Mouse (Mus musculus) MEL (cell line): ENCODE results near the gene Dnajc9. TPM values are rescaled to one million over a fixed set of nuclear protein-coding genes. Genes with fewer than 3 reads are reported as not detected.

Experiments used
- DNase-seq: peaks from one replicate; pipeline ENCODE4 v3.0.0; 2011; ENCODE audit warnings: low read depth, low spot score
- H3K27ac ChIP-seq: 2 replicates; pipeline ENCODE4 v1.5.1; 2012; ENCODE audit warnings: low read depth, mild to moderate bottlenecking, control low read depth, low read length, moderate library complexity; ENCODE audit not compliant: control insufficient read depth
- H3K27me3 ChIP-seq, 2 experiments: fragments of 150-350 bp in 1 of 2; sonication (generic) in 1 of 2; 2 replicates each; pipeline ENCODE4 v1.6.1; 2012; ENCODE audit warnings: low read length in 2 of 2, mild to moderate bottlenecking in 2 of 2, improper control_type of control experiment in 1 of 2, moderate library complexity in 1 of 2; ENCODE audit not compliant: insufficient read depth in 2 of 2, control insufficient read depth in 1 of 2
- H3K36me3 ChIP-seq, 2 experiments: 2 replicates each; pipeline ENCODE4 v1.6.1; 2012 to 2014; ENCODE audit warnings: low read length in 2 of 2, improper control_type of control experiment in 1 of 2, inconsistent platforms in 1 of 2, mild to moderate bottlenecking in 1 of 2; ENCODE audit not compliant: insufficient read depth in 2 of 2, control insufficient read depth in 1 of 2
- H3K4me1 ChIP-seq, 2 experiments: fragments of 150-350 bp in 1 of 2; sonication (generic) in 1 of 2; 2 replicates each; pipeline ENCODE4 v1.6.1; 2012; ENCODE audit warnings: low read length in 2 of 2, improper control_type of control experiment in 1 of 2, mild to moderate bottlenecking in 1 of 2; ENCODE audit not compliant: insufficient read depth in 2 of 2, control insufficient read depth in 1 of 2
- H3K4me3 ChIP-seq, 2 experiments: fragments of 150-350 bp in 1 of 2; sonication (generic) in 1 of 2; 2 replicates each; pipeline ENCODE4 v1.5.1; 2012; ENCODE audit warnings: low read depth in 2 of 2, low read length in 2 of 2, mild to moderate bottlenecking in 2 of 2, moderate library complexity in 2 of 2, control low read depth in 1 of 2, improper control_type of control experiment in 1 of 2; ENCODE audit not compliant: control insufficient read depth in 1 of 2, insufficient read depth in 1 of 2
- H3K79me2 ChIP-seq: 2 replicates; pipeline ENCODE4 v1.6.1; 2012; ENCODE audit warnings: mild to moderate bottlenecking, low read length, moderate library complexity; ENCODE audit not compliant: control insufficient read depth, poor library complexity, insufficient read depth
- H3K9ac ChIP-seq: 2 replicates; pipeline ENCODE4 v1.6.1; 2012; ENCODE audit warnings: low read depth, mild to moderate bottlenecking, control low read depth, low read length, moderate library complexity; ENCODE audit not compliant: control insufficient read depth, poor library complexity, severe bottlenecking
- H3K9me3 ChIP-seq: fragments of 150-350 bp; sonication (generic); replicated peaks from 2 replicates; pipeline ENCODE4 v1.6.1; 2012; ENCODE audit warnings: mild to moderate bottlenecking, low read length, improper control_type of control experiment, moderate library complexity; ENCODE audit not compliant: insufficient read depth
- CTCF ChIP-seq, 3 experiments: IDR thresholded peaks in 2 of 3; conservative IDR thresholded peaks in 1 of 3; 2 replicates each; pipeline ENCODE4 v1.5.1; 2011 to 2012; ENCODE audit warnings: low read length in 3 of 3, low read depth in 2 of 3, mild to moderate bottlenecking in 2 of 3, improper control_type of control experiment in 1 of 3, inconsistent platforms in 1 of 3, mixed read lengths in 1 of 3, moderate library complexity in 1 of 3; ENCODE audit not compliant: control insufficient read depth in 1 of 3, insufficient read depth in 1 of 3, poor library complexity in 1 of 3, severe bottlenecking in 1 of 3
- E2F4 ChIP-seq: IDR thresholded peaks from 2 replicates; pipeline ENCODE4 v1.6.1; 2011; ENCODE audit warnings: low read depth, low read length, improper control_type of control experiment, borderline replicate concordance
- ELF1 ChIP-seq: IDR thresholded peaks from 2 replicates; pipeline ENCODE4 v1.6.1; 2014; ENCODE audit warnings: low read depth, mild to moderate bottlenecking, inconsistent platforms, low read length, improper control_type of control experiment, moderate library complexity
- EP300 ChIP-seq, 2 experiments: IDR thresholded peaks; 2 replicates each; pipeline ENCODE4 v1.6.1; 2011; ENCODE audit warnings: improper control_type of control experiment in 2 of 2, low read length in 2 of 2, low read depth in 1 of 2, mild to moderate bottlenecking in 1 of 2
- GABPA ChIP-seq: IDR thresholded peaks from 2 replicates; pipeline ENCODE4 v1.6.1; 2012; ENCODE audit warnings: low read depth, mild to moderate bottlenecking, inconsistent platforms, low read length, improper control_type of control experiment, moderate library complexity
- GATA1 ChIP-seq: IDR thresholded peaks from 2 replicates; pipeline ENCODE4 v1.6.1; 2011; ENCODE audit warnings: low read depth, low read length, improper control_type of control experiment
- KAT2A ChIP-seq: conservative IDR thresholded peaks from 2 replicates; pipeline ENCODE4 v1.6.1; 2012; ENCODE audit warnings: low read depth, low read length, improper control_type of control experiment, inconsistent platforms
- MAX ChIP-seq: IDR thresholded peaks from 2 replicates; pipeline ENCODE4 v1.6.1; 2011; ENCODE audit warnings: low read length, improper control_type of control experiment
- MYB ChIP-seq: IDR thresholded peaks from 2 replicates; pipeline ENCODE4 v1.6.1; 2011; ENCODE audit warnings: mild to moderate bottlenecking, low read depth, low read length, improper control_type of control experiment
- MYC ChIP-seq: IDR thresholded peaks from 2 replicates; pipeline ENCODE4 v1.6.1; 2011; ENCODE audit warnings: low read depth, mild to moderate bottlenecking, low read length, improper control_type of control experiment, moderate library complexity
- NELFE ChIP-seq: IDR thresholded peaks from 2 replicates; pipeline ENCODE4 v1.6.1; 2011; ENCODE audit warnings: low read depth, low read length, improper control_type of control experiment
- POLR2A ChIP-seq, 2 experiments: IDR thresholded peaks; 2 replicates each; pipeline ENCODE4 v1.6.1; 2011 to 2012; ENCODE audit warnings: low read length in 2 of 2, mild to moderate bottlenecking in 2 of 2, control low read depth in 1 of 2, improper control_type of control experiment in 1 of 2, low read depth in 1 of 2, moderate library complexity in 1 of 2; ENCODE audit not compliant: control insufficient read depth in 1 of 2, insufficient read depth in 1 of 2, poor library complexity in 1 of 2
- POLR2AphosphoS2 ChIP-seq: IDR thresholded peaks from 2 replicates; pipeline ENCODE4 v1.6.1; 2011; ENCODE audit warnings: low read length, improper control_type of control experiment
- RCOR1 ChIP-seq: IDR thresholded peaks from 2 replicates; pipeline ENCODE4 v1.6.1; 2012; ENCODE audit warnings: low read depth, mild to moderate bottlenecking, inconsistent platforms, low read length, improper control_type of control experiment
- SIN3A ChIP-seq: IDR thresholded peaks from 2 replicates; pipeline ENCODE4 v1.6.1; 2012; ENCODE audit warnings: low read length, improper control_type of control experiment, inconsistent platforms
- TBP ChIP-seq: IDR thresholded peaks from 2 replicates; pipeline ENCODE4 v1.8.0; 2011; ENCODE audit warnings: low read depth, low read length, improper control_type of control experiment
- UBTF ChIP-seq: IDR thresholded peaks from 2 replicates; pipeline ENCODE4 v1.6.1; 2012; ENCODE audit warnings: low read depth, mild to moderate bottlenecking, inconsistent platforms, low read length, improper control_type of control experiment, moderate library complexity, borderline replicate concordance; ENCODE audit not compliant: insufficient read depth
- USF1 ChIP-seq: IDR thresholded peaks from 2 replicates; pipeline ENCODE4 v1.6.1; 2014; ENCODE audit warnings: low read depth, mild to moderate bottlenecking, inconsistent platforms, low read length, improper control_type of control experiment, moderate library complexity
- USF2 ChIP-seq, 2 experiments: IDR thresholded peaks; 2 replicates each; pipeline ENCODE4 v1.6.1; 2011 to 2012; ENCODE audit warnings: improper control_type of control experiment in 2 of 2, low read length in 2 of 2, borderline replicate concordance in 1 of 2, inconsistent platforms in 1 of 2, low read depth in 1 of 2, mild to moderate bottlenecking in 1 of 2; ENCODE audit not compliant: insufficient read depth in 1 of 2
- ZKSCAN1 ChIP-seq: IDR thresholded peaks from 2 replicates; pipeline ENCODE4 v1.6.1; 2012; ENCODE audit warnings: low read depth, mild to moderate bottlenecking, inconsistent platforms, low read length, improper control_type of control experiment, moderate library complexity
- ZMIZ1 ChIP-seq: IDR thresholded peaks from 2 replicates; pipeline ENCODE4 v1.6.1; 2012; ENCODE audit warnings: low read depth, mild to moderate bottlenecking, inconsistent platforms, low read length, improper control_type of control experiment, moderate library complexity
- ZNF384 ChIP-seq: IDR thresholded peaks from 2 replicates; pipeline ENCODE4 v1.6.1; 2012; ENCODE audit warnings: low read depth, mild to moderate bottlenecking, inconsistent platforms, low read length, improper control_type of control experiment
- polyA plus RNA-seq, 2 experiments: library from polyadenylated mRNA; stranded (reverse) in 1 of 2; unstranded in 1 of 2; fragments of >175 nt in 1 of 2; fragments of >200 nt in 1 of 2; gene quantifications; 2 replicates each; pipeline versions ENCODE4 v1.2.1 to v1.2.4; 2012; ENCODE audit warnings: low replicate concordance in 2 of 2, low read depth in 1 of 2; ENCODE audit not compliant: insufficient read length in 2 of 2, insufficient read depth in 1 of 2, missing spikeins in 1 of 2
- total RNA-seq: library from RNA; depleted of rRNA; stranded (reverse); fragments of 300-350 nt; gene quantifications from 2 replicates; pipeline ENCODE4 v1.2.3, GENCODE M21; 2012

Gene Dnajc9
- total and polyA plus RNA-seq, 3 experiments = 114 to 385 (median 138) TPM

DNA sequence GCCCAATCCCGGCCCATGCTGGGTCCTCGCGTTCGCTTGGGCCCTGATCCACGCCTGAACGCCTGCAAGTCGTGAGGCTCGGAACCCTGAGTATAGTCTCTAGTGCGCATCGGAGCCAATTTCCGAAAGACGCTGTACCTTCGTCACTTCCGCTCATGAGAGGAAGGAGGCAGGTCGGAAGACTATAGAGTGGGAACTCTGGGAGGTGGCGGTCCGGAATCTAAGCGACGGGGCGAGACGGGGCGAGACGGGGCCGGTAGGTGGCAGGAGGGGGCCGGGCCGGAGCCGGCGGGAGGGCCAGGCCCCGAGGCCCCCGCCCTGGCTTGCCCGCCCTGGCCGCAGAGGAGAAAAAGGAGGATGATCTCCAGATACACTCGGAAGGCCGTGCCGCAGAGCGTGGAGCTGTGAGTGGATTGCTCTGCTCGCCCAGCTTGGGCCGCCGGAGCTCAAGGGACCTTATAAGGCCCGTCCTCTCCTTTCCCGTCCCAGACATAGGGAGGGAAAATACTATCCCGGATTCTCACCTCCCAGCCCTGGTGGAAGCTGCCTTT is 40.6 kb downstream of the Dnajc9 start, which contains the start of the genes Ecd and Fam149b (continued):
- TF ChIP-seq GABPA (no peak), TBP (peak; percentile 95), CTCF (IDR thresholded peaks at IDR 0.05 in 2 of 3, conservative IDR thresholded peaks at IDR 0.05 in 1 of 3; ENCODE audit: control insufficient read depth in 1 of 3, insufficient read depth in 1 of 3, low read depth in 2 of 3, low read length in 3 of 3, poor library complexity in 1 of 3, severe bottlenecking in 1 of 3) (peak in 2 of 3 experiments; percentile 53 to 61; a peak in 4 of 6 replicates), RCOR1 (peak; percentile 70), E2F4 (peak; percentile 55; the same call in 1 of the 2 replicates), ELF1 (peak; percentile 84), MYB (no peak), POLR2AphosphoS2 (peak; percentile 77), ZMIZ1 (peak; percentile 84; the same call in 1 of the 2 replicates), SIN3A (peak; percentile 98), USF2 (IDR thresholded peaks at IDR 0.05; ENCODE audit: borderline replicate concordance in 1 of 2, insufficient read depth in 1 of 2, low read depth in 1 of 2, low read length in 2 of 2) (no peak), GATA1 (no peak)

DNA sequence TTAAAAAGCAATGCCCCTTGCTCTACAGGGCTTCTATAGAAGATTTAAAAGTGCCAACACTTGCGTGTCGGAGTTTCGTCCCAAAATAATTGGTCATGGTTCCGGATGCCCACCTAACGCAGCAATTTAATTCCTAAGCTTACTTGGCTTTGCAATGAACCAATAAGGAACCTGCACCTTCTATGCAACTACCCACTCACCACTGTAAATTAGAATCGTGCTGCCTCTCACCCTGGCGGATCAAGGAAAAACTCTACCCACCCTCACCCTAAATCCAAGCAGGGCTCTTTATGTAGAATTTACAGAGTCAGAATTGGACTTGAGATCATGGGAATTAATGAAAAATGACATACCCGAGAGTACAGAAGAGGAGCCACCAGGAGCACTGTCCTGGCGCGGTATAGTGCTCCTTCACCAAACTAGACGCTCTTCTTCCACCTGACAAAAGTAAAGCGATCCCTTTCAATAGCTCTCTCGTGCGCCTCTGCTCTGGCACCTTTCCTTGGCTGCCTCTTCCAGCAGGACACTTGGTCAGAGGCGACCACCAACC is 41.2 kb downstream of the Dnajc9 start:
- Histone ChIP-seq H3K36me3 (peaks cover 1 to 13% of the 10 kb centered on the region in 2 experiments; a peak in 2 of 4 replicates), H3K9me3 (no peaks in the 10 kb centered on the region), H3K27ac (peak overlapping the region; percentile 83), H3K27me3 (no peaks in the 10 kb centered on the region), H3K4me3 (peak overlapping the region; percentile 95 to 99), H3K4me1 (peaks cover 2 to 6% of the 10 kb centered on the region in 2 experiments; a peak in 3 of 4 replicates), H3K79me2 (peaks cover 31% of the 10 kb centered on the region), H3K9ac (peak overlapping the region; percentile 96)
- DNase-seq = no peak
- TF ChIP-seq POLR2A (IDR thresholded peaks at IDR 0.05; ENCODE audit: control insufficient read depth in 1 of 2, insufficient read depth in 1 of 2, low read depth in 1 of 2, low read length in 2 of 2, poor library complexity in 1 of 2) = peak in 1 of 2 experiments; percentile 91; a peak in 2 of 4 replicates
- no peak for TF ChIP-seq UBTF

DNA sequence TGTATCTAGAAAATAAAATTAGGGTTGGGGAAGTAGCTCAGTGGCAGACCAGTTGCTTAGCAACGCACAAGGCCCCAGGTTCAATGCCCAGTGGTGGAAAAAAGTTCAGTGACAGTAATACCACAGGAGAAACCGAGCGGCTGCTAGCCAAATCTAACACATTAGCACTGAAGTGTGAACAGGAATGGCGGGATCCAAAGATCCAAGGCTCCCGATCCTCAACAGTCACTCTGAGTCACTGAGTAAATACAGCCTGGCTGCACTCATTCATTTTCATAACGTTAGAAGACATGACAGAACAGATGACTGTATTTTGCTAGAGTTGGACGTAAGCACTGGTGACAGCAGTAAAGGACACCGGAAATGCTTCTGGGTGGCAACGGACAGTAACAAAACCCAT is 42.8 kb downstream of the Dnajc9 start:
- H3K4me1 ChIP-seq = peaks cover 2 to 6% of the 10 kb centered on the region in 2 experiments; a peak in 3 of 4 replicates
- H3K9me3 ChIP-seq = no peaks in the 10 kb centered on the region
- no peak for DNase-seq
- peaks cover 31% of the 10 kb centered on the region for H3K79me2 ChIP-seq
- H3K4me3 ChIP-seq = no peak overlapping the region
- H3K27me3 ChIP-seq = no peaks in the 10 kb centered on the region
- TF ChIP-seq ZNF384 (no peak), MYC (no peak), EP300 (IDR thresholded peaks at IDR 0.05; ENCODE audit: low read depth in 1 of 2, low read length in 2 of 2) (no peak), ZMIZ1 (no peak), USF2 (IDR thresholded peaks at IDR 0.05; ENCODE audit: borderline replicate concordance in 1 of 2, insufficient read depth in 1 of 2, low read depth in 1 of 2, low read length in 2 of 2) (no peak), CTCF (IDR thresholded peaks at IDR 0.05 in 2 of 3, conservative IDR thresholded peaks at IDR 0.05 in 1 of 3; ENCODE audit: control insufficient read depth in 1 of 3, insufficient read depth in 1 of 3, low read depth in 2 of 3, low read length in 3 of 3, poor library complexity in 1 of 3, severe bottlenecking in 1 of 3) (no peak), NELFE (no peak), KAT2A (no peak), E2F4 (no peak), GABPA (no peak), ZKSCAN1 (no peak), POLR2AphosphoS2 (no peak), MAX (no peak), USF1 (no peak), ELF1 (no peak)
- H3K27ac ChIP-seq = no peak overlapping the region
- no peak overlapping the region for H3K9ac ChIP-seq
- H3K36me3 ChIP-seq = peaks cover 1 to 13% of the 10 kb centered on the region in 2 experiments; a peak in 3 of 4 replicates
